Mouse (Mus musculus) midbrain, embryonic 13.5 days (tissue): ENCODE results near the gene Fam149a. TPM values are rescaled to one million over a fixed set of nuclear protein-coding genes. Genes with fewer than 3 reads are reported as not detected.

ENCODE experiments used
- ATAC-seq: fragments of 200-750 bp; cut with Nextera tagmentation; 2 replicates; pipeline ENCODE4 v1.8.0; 2017; ENCODE audit warnings: mild to moderate bottlenecking, moderate TSS enrichment, moderate library complexity
- H3K27ac ChIP-seq: fragments of 300-500 bp; sonication (generic); 2 replicates; pipeline ENCODE4 v1.5.1; 2015; ENCODE audit warnings: inconsistent platforms, mild to moderate bottlenecking, moderate library complexity
- H3K27me3 ChIP-seq: fragments of 300-500 bp; sonication (generic); 2 replicates; pipeline ENCODE4 v1.6.1; 2015; ENCODE audit warnings: mild to moderate bottlenecking, inconsistent platforms
- H3K36me3 ChIP-seq: fragments of 300-500 bp; sonication (generic); 2 replicates; pipeline ENCODE4 v1.6.1; 2015; ENCODE audit warnings: mild to moderate bottlenecking, inconsistent platforms
- H3K4me1 ChIP-seq: fragments of 300-500 bp; sonication (generic); replicated peaks from 2 replicates; pipeline ENCODE4 v1.6.1; 2015; ENCODE audit warnings: inconsistent platforms
- H3K4me2 ChIP-seq: fragments of 300-500 bp; sonication (generic); replicated peaks from 2 replicates; pipeline ENCODE4 v1.6.1; 2015; ENCODE audit warnings: moderate library complexity, mild to moderate bottlenecking, inconsistent platforms
- H3K4me3 ChIP-seq: fragments of 300-500 bp; sonication (generic); replicated peaks from 2 replicates; pipeline ENCODE4 v1.5.1; 2015; ENCODE audit warnings: mild to moderate bottlenecking, inconsistent platforms
- H3K9ac ChIP-seq: fragments of 300-500 bp; sonication (generic); replicated peaks from 2 replicates; pipeline ENCODE4 v1.6.1; 2015; ENCODE audit warnings: mild to moderate bottlenecking, inconsistent platforms
- H3K9me3 ChIP-seq: fragments of 300-500 bp; sonication (generic); 2 replicates; pipeline ENCODE4 v1.6.1; 2016; ENCODE audit warnings: mild to moderate bottlenecking, inconsistent platforms
- WGBS: fragments of 180-500 bp; shearing (Covaris S2); methylation state at CpG from one replicate; pipeline ENCODE4 v1.1.7; 2015; 5-methylcytosine and 5-hydroxymethylcytosine counted together
- polyA plus RNA-seq: library from polyadenylated mRNA; unstranded; fragments of >200 nt; fragmentation: Nextera tagmentation; extraction: Ambion mirVana; gene quantifications from 2 replicates; pipeline ENCODE4 v1.2.1, GENCODE M21; 2015

The Fam149a gene
- polyA plus RNA-seq, result 4.9 TPM in 2 replicates

DNA sequence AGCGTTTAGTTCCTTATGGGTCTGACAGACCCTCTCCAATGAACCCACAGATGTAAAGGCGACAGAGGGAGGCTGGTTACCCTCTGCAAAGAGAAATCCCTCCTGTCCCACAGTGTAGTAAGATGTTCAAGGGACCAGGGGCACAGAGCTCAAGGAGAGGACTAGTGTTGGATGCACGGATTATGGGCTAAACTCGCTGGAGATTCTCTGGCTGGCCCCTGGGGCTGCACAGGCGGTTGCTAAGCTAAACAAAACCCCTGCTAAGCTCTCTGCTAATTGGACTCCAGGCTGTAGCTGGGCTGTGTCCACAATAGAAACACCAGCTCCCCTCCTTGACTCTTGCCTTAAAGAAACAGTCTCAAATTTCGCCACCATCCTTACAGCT is at the start of gene Fam149a:
Gene Fam149a (minus strand): TSS at position 329 of the 385 bp plus-strand sequence.
- Histone ChIP-seq H3K4me2 (peak within 1 kb of the TSS; percentile 80), H3K4me3 (peak within 1 kb of the TSS; percentile 42), H3K27me3 (peaks cover 11% of the 10 kb centered on the region), H3K9ac (peak within 1 kb of the TSS; percentile 57), H3K9me3 (no peaks in the 10 kb centered on the region), H3K27ac (no peak within 1 kb of the TSS), H3K4me1 (peaks cover 18% of the 10 kb centered on the region), H3K36me3 (no peaks in the 10 kb centered on the region)
- under 1% methylated on average over 6 of the region's 6 CpGs for WGBS
- ATAC-seq, result peak; percentile 89

DNA sequence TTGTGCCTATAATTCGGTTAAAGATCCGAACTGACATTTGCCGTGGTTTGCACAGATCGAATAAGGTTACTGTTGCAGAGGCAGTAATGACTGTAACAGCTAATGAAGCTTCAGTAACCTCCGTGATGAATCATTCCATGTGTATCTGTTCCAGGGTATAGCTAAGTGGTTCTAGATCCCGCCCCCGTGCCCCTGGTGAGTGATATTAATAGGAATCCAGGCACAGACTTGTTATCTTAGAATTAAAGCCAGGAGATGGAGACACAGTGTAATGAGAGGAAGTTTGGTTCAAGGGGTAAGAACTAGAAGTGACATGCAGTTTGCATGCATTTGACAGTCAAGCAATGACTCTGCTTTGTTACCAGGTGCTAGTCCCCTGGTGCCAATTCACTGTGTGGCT is 38.1 kb upstream of the Fam149a start:
- no peak overlapping the region for H3K27ac ChIP-seq
- H3K4me2 ChIP-seq, result no peak overlapping the region
- no peak overlapping the region for H3K9ac ChIP-seq
- H3K36me3 ChIP-seq, result no peaks in the 10 kb centered on the region
- H3K9me3 ChIP-seq, result no peaks in the 10 kb centered on the region
- ATAC-seq, result no peak
- H3K4me3 ChIP-seq, result no peak overlapping the region
- 94% methylated on average over 7 of the region's 7 CpGs for WGBS
- no peaks in the 10 kb centered on the region for H3K27me3 ChIP-seq
- H3K4me1 ChIP-seq, result no peaks in the 10 kb centered on the region

DNA sequence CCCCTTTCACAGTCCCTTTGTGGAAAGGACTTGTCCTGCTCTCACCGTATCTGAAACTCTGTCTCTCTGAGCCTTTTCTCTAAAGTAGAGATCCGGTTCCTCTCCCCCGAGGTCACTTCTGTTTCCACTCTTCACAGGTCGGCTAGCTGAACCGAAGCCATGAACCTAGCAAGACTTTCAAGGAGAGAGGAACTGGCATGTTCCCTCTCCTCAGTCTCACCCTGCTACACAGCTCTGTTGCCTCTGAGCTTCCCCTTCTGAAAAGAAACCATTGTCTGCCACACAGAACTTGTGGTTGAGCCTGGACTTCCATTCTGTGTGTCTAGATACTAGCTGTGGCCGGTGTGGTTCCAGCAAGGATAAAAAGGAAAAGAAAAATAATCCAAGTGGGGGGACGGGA is 32.9 kb upstream of the Fam149a start:
- Histone ChIP-seq H3K36me3 (no peaks in the 10 kb centered on the region), H3K27me3 (no peaks in the 10 kb centered on the region), H3K27ac (no peak overlapping the region), H3K9ac (no peak overlapping the region), H3K9me3 (no peaks in the 10 kb centered on the region), H3K4me1 (peaks cover 6% of the 10 kb centered on the region), H3K4me3 (no peak overlapping the region), H3K4me2 (no peak overlapping the region)
- 86% methylated on average over 7 of the region's 7 CpGs for WGBS
- ATAC-seq, result no peak

DNA sequence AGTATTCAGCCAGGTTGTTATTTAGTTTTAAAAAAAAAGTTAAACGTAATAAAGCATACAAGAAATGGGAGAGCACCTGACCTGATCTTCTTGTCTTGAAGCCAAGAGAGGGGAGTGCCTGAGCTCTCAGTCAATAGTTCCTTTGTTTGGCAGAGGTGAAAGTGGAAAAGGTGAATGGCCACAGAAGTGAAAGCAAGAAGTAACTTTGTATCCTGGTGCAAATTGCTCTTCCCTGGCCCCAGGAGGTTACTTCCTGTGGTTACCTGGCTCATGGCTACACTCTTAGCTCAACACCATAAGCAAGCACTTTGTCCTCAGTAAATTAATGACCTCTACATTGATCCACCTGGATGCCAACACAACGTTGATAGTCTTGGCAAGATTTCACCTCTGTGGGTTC is 28.8 kb upstream of the Fam149a start, which contains the start of gene Tlr3:
Gene Tlr3 (minus strand): TSS at position 199 of the 400 bp plus-strand sequence.
- H3K4me1 ChIP-seq, result peaks cover 7% of the 10 kb centered on the region
- H3K4me3 ChIP-seq, result peak within 1 kb of the TSS; percentile 33
- peak within 1 kb of the TSS; percentile 39; the same call in 1 of the 2 replicates for H3K9ac ChIP-seq
- peak within 1 kb of the TSS; percentile 14; the same call in 1 of the 2 replicates for H3K27ac ChIP-seq
- H3K4me2 ChIP-seq, result peak within 1 kb of the TSS; percentile 60
- H3K9me3 ChIP-seq, result no peaks in the 10 kb centered on the region
- ATAC-seq, result no peak
- no peaks in the 10 kb centered on the region for H3K36me3 ChIP-seq
- no peaks in the 10 kb centered on the region for H3K27me3 ChIP-seq
- 79% methylated on average over 2 of the region's 2 CpGs for WGBS

DNA sequence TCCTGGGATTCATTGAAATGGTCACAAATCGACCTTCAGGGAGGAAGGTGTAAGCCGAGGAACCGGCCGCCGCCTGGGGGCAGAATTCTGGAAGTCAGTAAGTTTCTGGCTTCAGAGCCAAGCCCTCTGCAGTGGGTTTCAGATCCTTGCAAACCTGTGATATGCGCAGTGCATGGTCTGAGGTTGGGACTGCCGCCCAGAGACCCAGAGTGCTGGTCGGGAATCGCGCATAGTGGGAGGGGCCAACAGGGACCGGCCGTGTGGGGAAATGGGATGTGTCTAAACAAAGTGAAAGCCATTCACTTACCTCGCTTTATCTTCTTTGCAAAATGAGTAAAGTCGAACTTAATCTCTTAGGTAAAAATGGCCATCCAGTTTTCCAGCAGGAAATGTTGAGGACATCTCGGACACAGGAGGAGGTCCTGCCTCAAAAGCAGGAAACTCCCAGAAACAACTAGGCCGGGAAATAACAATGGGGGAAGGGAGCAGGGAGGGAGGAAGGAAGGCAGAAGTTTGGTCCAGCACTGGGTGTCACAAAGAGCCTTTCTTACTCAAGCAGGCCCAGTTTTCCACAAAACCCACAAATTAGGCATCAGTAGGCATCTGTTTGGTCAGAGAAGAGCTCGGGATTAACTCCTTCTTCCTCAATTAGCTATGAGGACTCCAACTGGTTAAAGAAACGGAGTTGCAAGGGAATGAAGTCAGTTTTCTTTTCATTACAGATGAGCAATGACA is 28.2 kb upstream of the Fam149a start:
- WGBS, result 7% methylated on average over 18 of the region's 18 CpGs
- H3K27ac ChIP-seq, result peak overlapping the region; percentile 14; the same call in 1 of the 2 replicates
- H3K9ac ChIP-seq, result peak overlapping the region; percentile 39; the same call in 1 of the 2 replicates

DNA sequence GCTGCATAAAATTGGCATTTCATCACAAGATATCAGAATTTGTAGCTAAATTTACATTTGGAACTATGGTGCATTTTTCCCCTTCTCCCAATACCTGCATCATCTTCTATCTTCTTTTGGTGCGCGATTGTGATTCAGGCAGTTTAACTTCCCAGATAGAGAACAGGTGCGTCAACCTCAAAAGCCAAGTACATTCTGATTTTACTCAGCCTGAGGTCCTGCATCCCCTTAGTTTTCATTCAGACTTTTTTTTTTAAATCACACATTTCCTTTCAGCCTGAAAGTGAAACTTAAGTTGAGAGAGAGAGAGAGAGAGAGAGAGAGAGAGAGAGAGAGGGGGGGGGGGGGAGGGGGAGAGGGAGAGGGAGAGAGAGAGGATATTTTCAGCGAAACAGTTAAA is 27.6 kb upstream of the Fam149a start:
- Histone ChIP-seq H3K4me3 (peak overlapping the region; percentile 33), H3K4me2 (peak overlapping the region; percentile 60), H3K4me1 (peaks cover 7% of the 10 kb centered on the region), H3K9me3 (no peaks in the 10 kb centered on the region), H3K36me3 (no peaks in the 10 kb centered on the region), H3K27ac (0 out of 2 replicates have a peak overlapping the region, but pooled peaks have one; percentile 14), H3K27me3 (no peaks in the 10 kb centered on the region), H3K9ac (peak overlapping the region; percentile 39; the same call in 1 of the 2 replicates)
- WGBS, result 49% methylated on average over 4 of the region's 4 CpGs
- no peak for ATAC-seq

More for the DNA sequence above, 28.2 kb upstream of the Fam149a start:
- Histone ChIP-seq H3K9me3 (no peaks in the 10 kb centered on the region), H3K27me3 (no peaks in the 10 kb centered on the region), H3K4me1 (peaks cover 7% of the 10 kb centered on the region), H3K4me2 (peak overlapping the region; percentile 60), H3K4me3 (peak overlapping the region; percentile 33), H3K36me3 (no peaks in the 10 kb centered on the region)
- peak; percentile 90 for ATAC-seq

DNA sequence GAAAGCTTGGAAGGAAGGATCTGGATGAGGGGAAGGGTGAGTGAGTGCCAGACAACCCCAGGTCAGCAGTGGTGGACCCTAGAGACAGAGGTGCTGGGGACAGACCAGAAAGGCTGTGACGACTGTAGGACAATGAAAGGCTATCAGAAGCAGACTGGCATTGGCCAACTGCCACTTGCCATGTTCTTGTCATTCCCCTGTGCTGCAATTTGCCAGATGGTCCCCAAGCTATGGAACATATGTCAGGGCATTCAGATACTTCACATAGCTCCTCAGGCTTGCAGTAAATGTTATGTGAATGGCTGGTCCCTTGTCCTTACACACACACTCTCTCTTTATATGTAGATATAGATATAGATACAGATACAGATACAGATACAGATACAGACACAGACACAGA is 1.2 kb upstream of the Fam149a start:
- ATAC-seq, result no peak
- Histone ChIP-seq H3K27ac (no peak overlapping the region), H3K27me3 (peaks cover 11% of the 10 kb centered on the region), H3K4me3 (no peak overlapping the region), H3K36me3 (no peaks in the 10 kb centered on the region), H3K4me1 (peaks cover 18% of the 10 kb centered on the region), H3K4me2 (no peak overlapping the region), H3K9ac (no peak overlapping the region), H3K9me3 (no peaks in the 10 kb centered on the region)
- WGBS, result 57% methylated on average over 1 of the region's 1 CpGs

DNA sequence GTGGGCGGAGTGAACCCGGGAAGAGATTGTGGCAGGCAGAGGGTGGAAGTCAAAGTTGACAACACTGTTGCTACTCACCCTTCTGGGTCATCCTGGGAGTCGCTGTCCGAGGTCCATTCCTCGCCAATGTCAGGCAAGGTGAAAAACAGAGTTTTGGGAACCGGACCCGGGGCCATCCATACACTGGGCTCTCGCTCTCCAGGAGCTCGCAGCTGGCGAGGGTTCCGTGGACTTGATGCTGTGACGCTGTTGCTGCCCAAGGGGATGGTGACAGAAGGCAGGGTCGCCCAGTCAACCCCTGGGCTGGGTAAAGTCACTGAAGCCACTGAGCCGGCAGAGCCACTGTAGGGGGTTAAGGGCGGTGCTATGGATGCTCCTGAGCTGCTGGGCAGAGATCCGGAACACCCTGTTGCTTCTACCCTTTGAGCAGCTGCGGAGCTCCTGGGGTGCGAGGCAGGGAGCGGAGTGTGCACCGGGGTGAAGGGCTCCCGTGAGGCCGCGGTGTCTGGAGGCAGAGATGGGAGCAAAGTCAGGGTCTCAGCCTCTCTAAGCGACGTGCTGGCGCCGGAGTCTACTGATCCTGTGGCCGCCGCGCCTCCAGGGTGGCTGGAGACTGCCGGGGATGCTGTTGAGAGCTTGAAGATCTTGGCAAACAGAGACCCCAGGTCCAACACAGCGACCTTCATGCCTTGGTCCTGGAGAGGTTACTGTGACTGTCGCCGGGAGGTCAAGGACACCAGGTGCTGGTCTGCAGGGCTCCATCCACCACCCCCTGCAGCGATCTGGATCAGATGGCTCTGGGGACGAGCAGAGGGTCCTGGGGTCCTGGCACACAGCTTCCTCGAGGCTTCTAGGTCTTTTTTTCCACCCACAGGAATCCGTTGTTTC is 772 bp downstream of the Fam149a start:
- H3K27ac ChIP-seq, result no peak overlapping the region
- ATAC-seq, result peak; percentile 82
- peak overlapping the region; percentile 80 for H3K4me2 ChIP-seq
- no peaks in the 10 kb centered on the region for H3K36me3 ChIP-seq
- H3K4me3 ChIP-seq, result peak overlapping the region; percentile 42
- peak overlapping the region; percentile 57 for H3K9ac ChIP-seq
- WGBS, result 2% methylated on average over 38 of the region's 38 CpGs
- H3K4me1 ChIP-seq, result peaks cover 18% of the 10 kb centered on the region
- H3K9me3 ChIP-seq, result no peaks in the 10 kb centered on the region
- peaks cover 11% of the 10 kb centered on the region for H3K27me3 ChIP-seq

DNA sequence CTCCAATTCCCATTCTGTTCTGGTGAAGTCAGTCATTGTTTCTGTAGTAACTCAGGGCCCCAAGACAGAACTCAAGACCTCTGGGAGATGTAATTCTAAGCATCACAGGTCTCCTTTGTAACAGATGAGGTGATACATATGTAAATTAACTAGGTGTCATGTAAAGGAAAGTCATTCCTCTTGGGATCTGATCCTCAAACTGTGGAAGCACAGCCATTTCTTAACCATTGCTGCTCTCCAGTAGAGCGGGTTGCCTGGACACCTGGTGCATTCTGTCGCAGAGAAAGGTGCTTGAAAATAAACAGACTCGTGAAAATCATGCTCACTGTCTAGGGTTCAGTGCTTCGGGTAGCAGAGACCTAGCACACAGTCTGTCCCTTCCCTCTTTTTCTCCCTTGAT is 1.5 kb downstream of the Fam149a start:
- H3K4me3 ChIP-seq, result no peak overlapping the region
- no peaks in the 10 kb centered on the region for H3K36me3 ChIP-seq
- no peak for ATAC-seq
- peaks cover 18% of the 10 kb centered on the region for H3K4me1 ChIP-seq
- peak overlapping the region; percentile 80 for H3K4me2 ChIP-seq
- H3K27me3 ChIP-seq, result peaks cover 11% of the 10 kb centered on the region
- no peak overlapping the region for H3K27ac ChIP-seq
- H3K9me3 ChIP-seq, result no peaks in the 10 kb centered on the region
- no peak overlapping the region for H3K9ac ChIP-seq
- WGBS, result 18% methylated on average over 4 of the region's 4 CpGs

DNA sequence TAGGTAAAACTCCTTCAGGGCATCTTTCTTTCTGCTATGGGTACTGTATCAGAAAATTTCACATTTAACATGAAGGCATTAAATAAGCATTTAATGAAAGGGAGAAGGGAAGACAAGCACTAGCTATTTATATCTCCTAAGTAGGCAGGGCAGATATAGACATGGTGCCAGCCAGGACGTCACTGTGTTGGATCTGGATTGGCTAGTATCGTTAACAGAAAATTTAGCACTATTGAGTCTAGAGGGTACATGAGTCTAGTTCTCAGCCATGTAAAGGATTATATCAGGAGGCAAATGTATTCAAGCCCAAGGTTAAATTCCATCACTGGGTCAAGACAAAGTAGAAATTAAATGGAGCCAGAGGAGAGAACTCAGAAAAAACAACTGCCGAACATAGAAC is 8.0 kb downstream of the Fam149a start:
- no peak overlapping the region for H3K9ac ChIP-seq
- no peak overlapping the region for H3K27ac ChIP-seq
- H3K4me1 ChIP-seq, result no peaks in the 10 kb centered on the region
- WGBS, result 83% methylated on average over 3 of the region's 3 CpGs
- no peaks in the 10 kb centered on the region for H3K36me3 ChIP-seq
- ATAC-seq, result no peak
- H3K4me3 ChIP-seq, result no peak overlapping the region
- H3K9me3 ChIP-seq, result no peaks in the 10 kb centered on the region
- H3K27me3 ChIP-seq, result no peaks in the 10 kb centered on the region
- H3K4me2 ChIP-seq, result no peak overlapping the region

DNA sequence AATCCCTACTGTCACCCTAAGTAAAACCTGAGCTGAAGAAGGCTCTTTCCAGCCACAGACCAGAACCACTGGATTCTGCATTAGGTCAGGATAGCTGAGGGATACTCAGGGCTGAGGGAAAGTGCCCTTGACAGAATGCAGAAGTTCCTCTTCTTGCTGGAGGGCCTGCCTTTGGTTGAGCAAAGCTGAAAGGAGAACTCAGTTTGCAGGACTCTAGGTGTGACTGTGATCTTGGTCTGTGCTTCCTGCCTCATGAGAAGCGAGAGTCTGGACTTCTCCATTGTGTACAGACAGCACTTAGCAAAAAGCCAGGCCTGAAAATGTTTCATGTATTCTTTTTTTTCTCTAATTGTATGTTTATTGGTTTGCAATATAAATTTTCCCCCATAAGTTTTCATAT is 14.9 kb downstream of the Fam149a start:
- Histone ChIP-seq H3K4me1 (no peaks in the 10 kb centered on the region), H3K4me2 (no peak overlapping the region), H3K9me3 (no peaks in the 10 kb centered on the region), H3K27me3 (no peaks in the 10 kb centered on the region), H3K36me3 (no peaks in the 10 kb centered on the region), H3K27ac (no peak overlapping the region), H3K4me3 (no peak overlapping the region), H3K9ac (no peak overlapping the region)
- 85% methylated on average over 1 of the region's 1 CpGs for WGBS
- ATAC-seq, result no peak

DNA sequence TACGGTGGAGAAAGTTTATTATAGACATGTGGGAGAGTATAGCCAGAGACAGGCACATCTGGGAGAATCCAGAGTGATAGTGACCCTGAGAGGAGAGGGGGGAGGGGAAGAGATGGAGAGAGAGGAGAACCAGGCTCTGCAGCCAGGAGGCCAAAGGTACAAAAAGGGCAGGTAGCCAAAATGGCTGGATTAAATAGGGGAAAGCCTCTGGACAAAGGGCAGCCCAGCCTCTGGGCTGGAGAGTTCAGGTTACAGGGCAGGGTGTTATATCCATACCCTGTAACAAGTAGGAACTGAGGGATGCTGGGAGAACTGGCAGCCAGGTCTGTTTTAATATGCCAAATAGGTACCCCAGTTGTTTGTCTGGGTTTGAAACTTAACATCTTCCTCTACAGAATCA is 18.9 kb downstream of the Fam149a start:
- Histone ChIP-seq H3K4me3 (no peak overlapping the region), H3K9me3 (no peaks in the 10 kb centered on the region), H3K27ac (no peak overlapping the region), H3K27me3 (no peaks in the 10 kb centered on the region), H3K4me2 (no peak overlapping the region), H3K36me3 (no peaks in the 10 kb centered on the region), H3K4me1 (peaks cover under 1% of the 10 kb centered on the region; the same call in 1 of the 2 replicates), H3K9ac (no peak overlapping the region)
- no peak for ATAC-seq
- WGBS, result 92% methylated on average over 1 of the region's 1 CpGs
